Mouse (Mus musculus) embryonic facial prominence, embryonic 11.5 days (tissue): ENCODE measurements around the gene Mettl7a1. TPM values are rescaled to one million over a fixed set of nuclear protein-coding genes. Genes with fewer than 3 reads are reported as not detected.
A peak's percentile ranks its signal among the peaks of the same experiment; 100 is the strongest.
"Not testable (repeated sequence)": the region's sequence is repeated elsewhere in the genome, so short reads cannot be mapped to it uniquely, and the experiment has no call there.

ENCODE experiments used
- ATAC-seq: fragments of 200-750 bp; cut with Nextera tagmentation; replicated peaks from 2 replicates; pipeline ENCODE4 v1.8.0; 2017; ENCODE audit warnings: low read depth; ENCODE audit not compliant: insufficient number of reproducible peaks, low FRiP score, low TSS enrichment
- DNase-seq: peaks from one replicate; pipeline ENCODE4 v3.0.0-alpha.2; 2015; ENCODE audit warnings: low spot score
- H3K27ac ChIP-seq: fragments of 300-500 bp; sonication (generic); replicated peaks from 2 replicates; pipeline ENCODE4 v1.5.1; 2014; ENCODE audit warnings: mild to moderate bottlenecking, low read depth, low read length, control low read depth
- H3K27me3 ChIP-seq: fragments of 300-500 bp; sonication (generic); 2 replicates; pipeline ENCODE4 v1.6.1; 2014; ENCODE audit warnings: mild to moderate bottlenecking, low read length, moderate library complexity, mixed read lengths; ENCODE audit not compliant: control insufficient read depth, insufficient read depth
- H3K36me3 ChIP-seq: fragments of 300-500 bp; sonication (generic); replicated peaks from 2 replicates; pipeline ENCODE4 v1.6.1; 2014; ENCODE audit warnings: low read depth, mild to moderate bottlenecking, low read length, moderate library complexity, mixed read lengths; ENCODE audit not compliant: control insufficient read depth, insufficient read depth
- H3K4me1 ChIP-seq: fragments of 300-500 bp; sonication (generic); 2 replicates; pipeline ENCODE4 v1.6.1; 2014; ENCODE audit warnings: low read length, mixed read lengths; ENCODE audit not compliant: control insufficient read depth, insufficient read depth
- H3K4me2 ChIP-seq: fragments of 300-500 bp; sonication (generic); 2 replicates; pipeline ENCODE4 v1.6.1; 2014; ENCODE audit warnings: low read depth, mild to moderate bottlenecking, control low read depth, low read length, moderate library complexity
- H3K4me3 ChIP-seq: fragments of 300-500 bp; sonication (generic); 2 replicates; pipeline ENCODE4 v1.5.1; 2014; ENCODE audit warnings: low read depth, low read length, control low read depth
- H3K9ac ChIP-seq: fragments of 300-500 bp; sonication (generic); replicated peaks from 2 replicates; pipeline ENCODE4 v1.6.1; 2014; ENCODE audit warnings: mild to moderate bottlenecking, control low read depth, low read length
- H3K9me3 ChIP-seq: fragments of 300-500 bp; sonication (generic); replicated peaks from 2 replicates; pipeline ENCODE4 v1.6.1; 2016; ENCODE audit warnings: mild to moderate bottlenecking, low read length, inconsistent platforms, mixed read lengths; ENCODE audit not compliant: control insufficient read depth
- WGBS: fragments of 180-500 bp; shearing (Covaris S2); extraction: QIAGEN DNeasy Blood & Tissue Kit; methylation state at CpG from one replicate; pipeline ENCODE4 v1.1.7; 2014; 5-methylcytosine and 5-hydroxymethylcytosine counted together
- polyA plus RNA-seq: library from polyadenylated mRNA; unstranded; fragments of >200 nt; fragmentation: Nextera tagmentation; extraction: Ambion mirVana; gene quantifications from 2 replicates; pipeline ENCODE4 v1.2.1, GENCODE M21; 2014

The Mettl7a1 gene
- polyA plus RNA-seq, 1 experiment from 2014 or later = 4.8 TPM

- Histone ChIP-seq H3K4me2 (no peak overlapping the region), H3K27me3 (no peaks in the 10 kb centered on the region), H3K9ac (no peak overlapping the region), H3K4me1 (no peaks in the 10 kb centered on the region), H3K4me3 (no peak overlapping the region), H3K36me3 (no peaks in the 10 kb centered on the region), H3K27ac (no peak overlapping the region), H3K9me3 (no peaks in the 10 kb centered on the region)
- ATAC-seq = no peak
- 83% methylated on average over 5 of the region's 5 CpGs for WGBS
- DNase-seq = no peak
Measured at GRCm38 (mm10) chr15:100355876-100356275, 51.9 kb downstream of the Mettl7a1 start.

GRCm38 (mm10) chr15:100364242-100364641, 60.3 kb downstream of the Mettl7a1 start, which contains the start of gene Higd1c:
Higd1c (plus strand) TSS chr15:100364542.
- H3K9ac ChIP-seq = no peak within 1 kb of the TSS
- ATAC-seq (no peak), DNase-seq (no peak)
- no peaks in the 10 kb centered on the region for H3K36me3 ChIP-seq
- H3K4me3 ChIP-seq = no peak within 1 kb of the TSS
- WGBS = 69% methylated on average over 7 of the region's 7 CpGs
- H3K4me2 ChIP-seq = no peak within 1 kb of the TSS
- H3K27ac ChIP-seq = no peak within 1 kb of the TSS
- H3K4me1 ChIP-seq = no peaks in the 10 kb centered on the region
- H3K27me3 ChIP-seq = no peaks in the 10 kb centered on the region
- H3K9me3 ChIP-seq = no peaks in the 10 kb centered on the region

GRCm38 (mm10) chr15:100365967-100366366, 62.0 kb downstream of the Mettl7a1 start:
- not testable (repeated sequence) for ATAC-seq, DNase-seq
- WGBS = 40% methylated on average over 7 of the region's 9 CpGs

GRCm38 (mm10) chr15:100367119-100367518, 63.2 kb downstream of the Mettl7a1 start:
- H3K36me3 ChIP-seq = no peaks in the 10 kb centered on the region
- DNase-seq (no peak), ATAC-seq (no peak)
- H3K27me3 ChIP-seq = no peaks in the 10 kb centered on the region
- no peak overlapping the region for H3K4me2 ChIP-seq
- no peaks in the 10 kb centered on the region for H3K4me1 ChIP-seq
- H3K9me3 ChIP-seq = no peaks in the 10 kb centered on the region
- 88% methylated on average over 7 of the region's 7 CpGs for WGBS
- H3K27ac ChIP-seq = no peak overlapping the region
- H3K9ac ChIP-seq = no peak overlapping the region
- no peak overlapping the region for H3K4me3 ChIP-seq

More at GRCm38 (mm10) chr15:100365967-100366366, 62.0 kb downstream of the Mettl7a1 start:
- not testable (repeated sequence) for H3K9me3 ChIP-seq, H3K4me2 ChIP-seq, H3K36me3 ChIP-seq, H3K9ac ChIP-seq, H3K4me1 ChIP-seq, H3K27ac ChIP-seq, H3K27me3 ChIP-seq, H3K4me3 ChIP-seq

GRCm38 (mm10) chr15:100375066-100375465, 71.1 kb downstream of the Mettl7a1 start:
- H3K4me1 ChIP-seq = no peaks in the 10 kb centered on the region
- no peaks in the 10 kb centered on the region for H3K9me3 ChIP-seq
- 32% methylated on average over 5 of the region's 5 CpGs for WGBS
- H3K36me3 ChIP-seq = no peaks in the 10 kb centered on the region
- peak; percentile 81 for DNase-seq
- H3K4me2 ChIP-seq = no peak overlapping the region
- H3K27ac ChIP-seq = no peak overlapping the region
- ATAC-seq = no peak
- no peak overlapping the region for H3K4me3 ChIP-seq
- no peak overlapping the region for H3K9ac ChIP-seq
- no peaks in the 10 kb centered on the region for H3K27me3 ChIP-seq

- 32% methylated on average over 3 of the region's 9 CpGs for WGBS
Measured at GRCm38 (mm10) chr15:100377847-100378505, 74.0 kb downstream of the Mettl7a1 start.

More at GRCm38 (mm10) chr15:100377847-100378505, 74.0 kb downstream of the Mettl7a1 start:
- H3K27ac ChIP-seq, H3K9me3 ChIP-seq, H3K4me1 ChIP-seq, H3K4me2 ChIP-seq, ATAC-seq, H3K27me3 ChIP-seq, H3K4me3 ChIP-seq, H3K36me3 ChIP-seq, DNase-seq, H3K9ac ChIP-seq: not testable (repeated sequence)

Other genes with a start within 250 kb of the Mettl7a1 start
- gene Atf1, start 76.3 kb upstream of the Mettl7a1 start, polyA plus RNA-seq = 36.3 and 37.0 TPM in 2 replicates
- gene Tmprss12, start 23.3 kb upstream of the Mettl7a1 start, polyA plus RNA-seq = not detected in 2 replicates
- 0.17 TPM in 2 replicates for gene Mettl7a3, start 30.8 kb downstream of the Mettl7a1 start, polyA plus RNA-seq
- 0.15 TPM in 1 of 2 replicates, not detected in the other for gene Methig1, start 49.0 kb downstream of the Mettl7a1 start, polyA plus RNA-seq
- not detected in 2 replicates for gene Mettl7a2, start 49.1 kb downstream of the Mettl7a1 start, polyA plus RNA-seq
- gene Higd1c, start 60.4 kb downstream of the Mettl7a1 start, polyA plus RNA-seq = not detected in 2 replicates
- gene Gm5475, start 118.0 kb downstream of the Mettl7a1 start, polyA plus RNA-seq = 0.08 and 0.14 TPM in 2 replicates
- gene Slc11a2, start 120.9 kb downstream of the Mettl7a1 start, polyA plus RNA-seq = 18.3 and 18.8 TPM in 2 replicates
- gene Letmd1, start 164.9 kb downstream of the Mettl7a1 start, polyA plus RNA-seq = 37.2 and 40.1 TPM in 2 replicates
- gene Csrnp2, start 191.3 kb downstream of the Mettl7a1 start, polyA plus RNA-seq = 23.0 and 24.8 TPM in 2 replicates
- gene Tfcp2, start 247.9 kb downstream of the Mettl7a1 start, polyA plus RNA-seq = 25.3 and 27.2 TPM in 2 replicates